Mouse (Mus musculus): ENCODE measurements around the gene Coro1a. TPM values are rescaled to one million over a fixed set of nuclear protein-coding genes. Genes with fewer than 3 reads are reported as not detected.

Coro1a gene
- polyA plus RNA-seq (2015; fragmentation: Nextera tagmentation; extraction: Ambion mirVana), result 99.8 and 108 TPM in 2 replicates

DNA sequence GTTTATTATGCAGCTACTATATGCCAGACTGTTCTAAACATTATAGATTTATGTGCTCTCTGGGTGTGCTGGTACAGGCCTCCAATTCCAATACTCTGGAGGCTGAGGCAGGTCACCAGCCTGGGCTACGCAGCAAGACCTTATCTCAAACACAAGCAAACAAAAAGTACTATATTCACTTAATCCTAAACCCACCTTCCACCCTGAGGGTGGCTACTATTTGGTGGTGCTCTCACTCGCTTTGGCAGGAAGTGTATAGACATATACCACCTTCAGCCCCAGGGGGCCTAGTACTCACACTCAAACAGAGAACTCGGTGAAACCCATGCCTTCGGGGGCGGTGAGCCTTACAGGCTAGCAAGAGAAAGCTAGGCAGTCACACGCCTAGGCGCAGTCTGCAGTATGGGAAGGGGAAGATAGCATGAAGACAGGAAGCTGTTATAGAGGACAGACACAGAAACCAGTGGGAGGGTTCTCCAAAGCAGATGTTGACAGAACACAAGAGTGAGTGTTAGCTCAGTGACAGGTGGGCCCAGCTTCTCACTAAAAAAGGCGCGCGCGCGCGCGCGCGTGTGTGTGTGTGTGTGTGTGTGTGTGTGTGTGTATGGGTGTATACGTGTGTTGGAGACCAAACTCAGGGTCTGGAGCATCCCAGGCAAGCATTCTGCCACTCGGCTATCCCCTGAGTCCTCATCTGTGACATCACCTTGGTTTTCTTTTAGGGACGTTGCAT is at the start of gene Coro1a:
Coro1a (minus strand) TSS at position 346 of the 733 bp plus-strand sequence.
- H3K4me2 ChIP-seq (replicated peaks), result no peak within 1 kb of the TSS
- H3K4me3 ChIP-seq, result no peak within 1 kb of the TSS
- H3K27ac ChIP-seq (replicated peaks), result no peak within 1 kb of the TSS
- no peak within 1 kb of the TSS for H3K9ac ChIP-seq (replicated peaks)
- peaks cover 27% of the 10 kb centered on the region for H3K4me1 ChIP-seq
- no peaks in the 10 kb centered on the region for H3K9me3 ChIP-seq
- 91% methylated on average over 19 of the region's 19 CpGs for WGBS
- no peaks in the 10 kb centered on the region for H3K27me3 ChIP-seq
- no peaks in the 10 kb centered on the region for H3K36me3 ChIP-seq
- ATAC-seq (replicated peaks), result no peak

DNA sequence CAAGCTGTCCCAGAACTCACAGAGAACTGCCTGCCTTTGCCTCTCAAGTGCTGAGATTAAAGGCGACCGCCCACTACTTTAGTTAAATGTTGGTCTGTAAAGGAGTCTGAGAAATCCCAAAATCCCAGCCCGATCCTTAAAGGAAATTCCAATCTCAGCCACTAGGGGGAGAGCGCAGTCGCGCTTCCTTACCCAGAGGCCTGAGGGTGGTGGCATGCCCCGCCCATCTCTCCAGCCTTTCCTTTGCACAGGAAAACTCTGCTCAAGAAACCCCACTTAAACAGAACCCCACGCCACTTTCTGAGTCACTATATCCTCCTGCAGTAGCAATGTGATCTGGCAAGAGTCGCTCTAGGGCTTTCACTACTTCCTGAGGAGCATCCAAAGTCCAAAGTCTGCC is 47.3 kb upstream of the Coro1a start:
- 0% methylated on average over 9 of the region's 9 CpGs for WGBS
- no peaks in the 10 kb centered on the region for H3K9me3 ChIP-seq
- H3K36me3 ChIP-seq, result no peaks in the 10 kb centered on the region
- no peak overlapping the region for H3K9ac ChIP-seq (replicated peaks)
- H3K27ac ChIP-seq (replicated peaks), result no peak overlapping the region
- peaks cover 9% of the 10 kb centered on the region for H3K4me1 ChIP-seq
- ATAC-seq (replicated peaks), result peak; percentile 59; the same call in 1 of the 2 replicates
- H3K4me3 ChIP-seq, result no peak overlapping the region
- no peaks in the 10 kb centered on the region for H3K27me3 ChIP-seq
- H3K4me2 ChIP-seq (replicated peaks), result peak overlapping the region; percentile 14

DNA sequence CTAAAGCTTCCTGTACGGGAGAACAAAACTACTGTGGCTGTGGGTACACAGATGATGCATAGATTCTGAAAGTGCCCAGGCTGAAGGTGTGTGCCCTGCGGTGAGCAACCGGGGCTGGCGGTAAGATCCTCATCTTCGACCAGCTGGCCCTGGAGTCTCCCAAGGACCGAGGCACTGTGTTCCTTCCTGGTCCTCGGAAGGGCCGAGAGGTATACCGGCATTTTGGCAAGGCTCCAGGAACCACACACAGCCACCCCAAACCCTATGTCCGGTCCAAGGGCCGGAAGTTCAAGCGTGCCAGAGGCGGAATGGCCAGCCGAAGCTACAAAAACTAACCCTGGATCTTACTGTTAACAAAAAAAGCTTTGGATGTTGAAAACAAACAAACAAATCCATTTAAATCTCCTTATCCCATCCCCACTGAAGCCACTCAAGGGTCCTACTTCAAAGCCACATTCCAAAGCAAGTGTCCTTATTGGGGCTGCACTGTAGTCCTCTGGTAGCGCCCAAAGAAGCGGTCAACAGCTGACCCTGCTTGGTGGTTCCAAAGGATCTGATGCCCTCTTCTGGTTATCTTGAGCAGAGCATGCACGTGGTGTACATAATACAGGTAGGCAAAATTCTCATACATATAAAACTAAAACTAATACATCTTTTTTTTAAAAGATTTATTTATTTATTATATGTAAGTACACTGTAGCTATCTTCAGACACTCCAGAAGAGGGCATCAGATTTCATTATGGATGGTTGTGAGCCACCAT is 42.2 kb upstream of the Coro1a start:
- Histone ChIP-seq H3K4me2 (replicated peaks) (no peak overlapping the region), H3K9me3 (no peaks in the 10 kb centered on the region), H3K36me3 (no peaks in the 10 kb centered on the region), H3K27ac (replicated peaks) (no peak overlapping the region), H3K27me3 (no peaks in the 10 kb centered on the region), H3K4me1 (peaks cover 5% of the 10 kb centered on the region; the same call in 1 of the 2 replicates), H3K9ac (replicated peaks) (no peak overlapping the region), H3K4me3 (no peak overlapping the region)
- no peak for ATAC-seq (replicated peaks)
- 95% methylated on average over 17 of the region's 17 CpGs for WGBS

- Histone ChIP-seq H3K36me3 (no peaks in the 10 kb centered on the region), H3K9ac (replicated peaks) (no peak overlapping the region), H3K4me2 (replicated peaks) (no peak overlapping the region), H3K27me3 (no peaks in the 10 kb centered on the region), H3K9me3 (no peaks in the 10 kb centered on the region), H3K4me3 (no peak overlapping the region), H3K4me1 (no peaks in the 10 kb centered on the region), H3K27ac (replicated peaks) (no peak overlapping the region)
- ATAC-seq (replicated peaks), result no peak
- WGBS, result 82% methylated on average over 7 of the region's 7 CpGs
These were observed 41.2 kb upstream of the Coro1a start for GRCm38 (mm10) chr7:126748824-126749223.

- Histone ChIP-seq H3K27me3 (no peaks in the 10 kb centered on the region), H3K9me3 (no peaks in the 10 kb centered on the region), H3K27ac (replicated peaks) (no peak overlapping the region), H3K36me3 (no peaks in the 10 kb centered on the region), H3K4me1 (no peaks in the 10 kb centered on the region), H3K4me2 (replicated peaks) (no peak overlapping the region), H3K9ac (replicated peaks) (no peak overlapping the region), H3K4me3 (no peak overlapping the region)
- 50% methylated on average over 6 of the region's 6 CpGs for WGBS
- ATAC-seq (replicated peaks), result no peak
These were observed 39.2 kb upstream of the Coro1a start for GRCm38 (mm10) chr7:126746798-126747197.

GRCm38 (mm10) chr7:126746066-126746465 is 38.5 kb upstream of the Coro1a start:
- no peak for ATAC-seq (replicated peaks)
- no peak overlapping the region for H3K4me2 ChIP-seq (replicated peaks)
- no peaks in the 10 kb centered on the region for H3K27me3 ChIP-seq
- no peak overlapping the region for H3K9ac ChIP-seq (replicated peaks)
- H3K4me3 ChIP-seq, result no peak overlapping the region
- no peaks in the 10 kb centered on the region for H3K36me3 ChIP-seq
- H3K27ac ChIP-seq (replicated peaks), result no peak overlapping the region
- no peaks in the 10 kb centered on the region for H3K9me3 ChIP-seq
- 92% methylated on average over 12 of the region's 12 CpGs for WGBS
- H3K4me1 ChIP-seq, result no peaks in the 10 kb centered on the region

- no peak overlapping the region for H3K4me2 ChIP-seq (replicated peaks)
- H3K36me3 ChIP-seq, result no peaks in the 10 kb centered on the region
- no peak overlapping the region for H3K27ac ChIP-seq (replicated peaks)
- no peak overlapping the region for H3K9ac ChIP-seq (replicated peaks)
- no peaks in the 10 kb centered on the region for H3K27me3 ChIP-seq
- 92% methylated on average over 13 of the region's 13 CpGs for WGBS
- 0 out of 2 replicates have a peak, but pooled peaks cover 7% of the 10 kb centered on the region for H3K4me1 ChIP-seq
- no peak for ATAC-seq (replicated peaks)
- no peaks in the 10 kb centered on the region for H3K9me3 ChIP-seq
- no peak overlapping the region for H3K4me3 ChIP-seq
These were observed 34.4 kb upstream of the Coro1a start for GRCm38 (mm10) chr7:126741964-126742482.

DNA sequence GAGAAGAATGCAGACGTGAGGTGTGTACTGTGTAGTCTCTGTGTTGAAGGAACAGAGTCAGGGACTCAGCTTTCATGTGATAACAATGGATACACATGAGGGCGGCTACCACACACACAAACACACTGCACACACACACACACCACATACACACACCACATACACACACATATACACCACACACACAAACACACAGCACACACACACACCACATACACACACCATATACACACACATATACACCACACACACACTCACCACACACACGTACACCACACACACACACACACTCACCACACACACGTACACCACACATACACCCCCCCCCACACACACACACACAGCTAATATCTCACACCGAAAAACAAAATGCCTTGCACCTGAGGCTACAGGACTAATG is 33.9 kb upstream of the Coro1a start:
- Histone ChIP-seq H3K27me3 (no peaks in the 10 kb centered on the region), H3K4me3 (no peak overlapping the region), H3K9ac (replicated peaks) (no peak overlapping the region), H3K9me3 (no peaks in the 10 kb centered on the region), H3K4me2 (replicated peaks) (no peak overlapping the region), H3K27ac (replicated peaks) (no peak overlapping the region), H3K4me1 (0 out of 2 replicates have a peak, but pooled peaks cover 7% of the 10 kb centered on the region), H3K36me3 (no peaks in the 10 kb centered on the region)
- ATAC-seq (replicated peaks), result no peak
- 87% methylated on average over 5 of the region's 5 CpGs for WGBS

DNA sequence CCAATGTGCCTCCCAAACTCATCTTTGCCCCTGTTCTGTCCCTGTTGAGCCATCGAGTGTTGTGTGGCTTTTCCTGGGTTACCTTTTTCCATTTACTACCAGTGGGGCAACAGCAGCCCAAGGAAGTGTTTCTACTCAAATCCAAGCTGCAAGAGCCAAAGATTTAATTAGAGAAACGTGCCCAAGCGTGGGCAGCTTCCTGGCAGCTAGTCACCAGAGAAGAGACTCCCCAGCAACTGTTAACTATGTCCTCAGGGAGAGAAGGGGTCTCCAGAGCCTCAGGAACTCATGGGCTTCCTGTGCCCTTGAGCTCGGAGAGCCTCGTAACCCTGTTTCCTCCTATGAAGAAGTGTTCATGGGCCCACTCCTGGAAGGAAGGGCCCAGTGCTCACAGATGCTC is 33.4 kb upstream of the Coro1a start:
- Histone ChIP-seq H3K36me3 (no peaks in the 10 kb centered on the region), H3K27ac (replicated peaks) (no peak overlapping the region), H3K9ac (replicated peaks) (no peak overlapping the region), H3K4me3 (no peak overlapping the region), H3K27me3 (no peaks in the 10 kb centered on the region), H3K4me1 (0 out of 2 replicates have a peak, but pooled peaks cover 7% of the 10 kb centered on the region), H3K4me2 (replicated peaks) (no peak overlapping the region), H3K9me3 (no peaks in the 10 kb centered on the region)
- 84% methylated on average over 5 of the region's 5 CpGs for WGBS
- ATAC-seq (replicated peaks), result no peak

- H3K4me1 ChIP-seq, result 0 out of 2 replicates have a peak, but pooled peaks cover 7% of the 10 kb centered on the region
- H3K9ac ChIP-seq (replicated peaks), result no peak overlapping the region
- H3K36me3 ChIP-seq, result no peaks in the 10 kb centered on the region
- H3K27ac ChIP-seq (replicated peaks), result no peak overlapping the region
- H3K27me3 ChIP-seq, result no peaks in the 10 kb centered on the region
- no peak overlapping the region for H3K4me2 ChIP-seq (replicated peaks)
- no peak for ATAC-seq (replicated peaks)
- 72% methylated on average over 13 of the region's 13 CpGs for WGBS
- H3K9me3 ChIP-seq, result no peaks in the 10 kb centered on the region
- no peak overlapping the region for H3K4me3 ChIP-seq
These were observed 32.6 kb upstream of the Coro1a start for GRCm38 (mm10) chr7:126740132-126740735.

GRCm38 (mm10) chr7:126739551-126739950 is 32.0 kb upstream of the Coro1a start:
- Histone ChIP-seq H3K27ac (replicated peaks) (no peak overlapping the region), H3K4me3 (no peak overlapping the region), H3K27me3 (no peaks in the 10 kb centered on the region), H3K4me2 (replicated peaks) (no peak overlapping the region), H3K9me3 (no peaks in the 10 kb centered on the region), H3K4me1 (0 out of 2 replicates have a peak, but pooled peaks cover 7% of the 10 kb centered on the region), H3K9ac (replicated peaks) (no peak overlapping the region), H3K36me3 (no peaks in the 10 kb centered on the region)
- no peak for ATAC-seq (replicated peaks)
- WGBS, result 81% methylated on average over 17 of the region's 17 CpGs

- Histone ChIP-seq H3K27me3 (no peaks in the 10 kb centered on the region), H3K27ac (replicated peaks) (no peak overlapping the region), H3K9me3 (no peaks in the 10 kb centered on the region), H3K9ac (replicated peaks) (no peak overlapping the region), H3K4me2 (replicated peaks) (no peak overlapping the region), H3K36me3 (no peaks in the 10 kb centered on the region), H3K4me1 (0 out of 2 replicates have a peak, but pooled peaks cover 7% of the 10 kb centered on the region), H3K4me3 (no peak overlapping the region)
- 90% methylated on average over 8 of the region's 8 CpGs for WGBS
- no peak for ATAC-seq (replicated peaks)
These were observed 28.5 kb upstream of the Coro1a start for GRCm38 (mm10) chr7:126736122-126736521.

Measured in forebrain, embryonic 15.5 days (tissue).